Mouse (Mus musculus): ENCODE results near the gene Med27.

Gene Med27

DNA sequence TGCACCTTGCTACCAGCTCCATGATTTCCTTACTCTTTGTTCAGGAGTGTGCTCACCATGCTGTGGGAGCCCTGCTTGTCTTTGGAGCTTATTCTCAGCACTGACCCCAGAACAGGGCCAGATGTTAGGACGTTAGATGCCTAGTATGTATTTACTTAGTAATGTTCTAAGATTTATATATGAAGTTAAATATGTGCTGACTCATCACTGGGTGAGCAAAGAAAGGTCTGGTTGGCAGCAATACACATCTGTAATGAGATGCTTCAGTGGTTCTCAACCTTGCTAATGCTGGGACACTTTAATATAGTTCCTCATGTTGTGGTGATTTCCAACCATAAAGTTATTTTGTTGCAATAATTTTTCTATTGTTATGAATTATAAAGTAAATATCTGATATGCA lies 45.4 kb downstream of the Med27 start:
- CTCF ChIA-PET = no interaction called here

DNA sequence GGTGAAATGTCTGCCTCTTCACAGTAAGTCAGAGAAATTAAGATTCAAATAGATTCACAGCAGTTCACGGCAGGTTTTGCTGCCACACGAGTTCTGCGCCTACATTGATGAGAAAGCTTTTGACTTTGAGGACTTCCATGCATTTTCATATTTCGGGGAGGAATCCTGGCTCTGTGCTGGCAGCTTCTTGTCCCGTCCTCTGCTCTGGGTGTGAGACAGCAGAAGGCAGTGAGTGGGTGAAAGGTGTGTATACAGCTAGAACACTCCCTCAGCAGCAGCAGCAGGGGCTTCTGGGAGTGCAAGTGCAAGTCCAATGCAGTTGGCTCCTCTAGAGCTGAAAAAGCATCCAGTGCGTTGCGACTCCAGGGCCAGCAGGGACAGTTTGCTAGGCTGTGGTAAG lies 53.6 kb downstream of the Med27 start:
- CTCF ChIA-PET = no interaction called here

DNA sequence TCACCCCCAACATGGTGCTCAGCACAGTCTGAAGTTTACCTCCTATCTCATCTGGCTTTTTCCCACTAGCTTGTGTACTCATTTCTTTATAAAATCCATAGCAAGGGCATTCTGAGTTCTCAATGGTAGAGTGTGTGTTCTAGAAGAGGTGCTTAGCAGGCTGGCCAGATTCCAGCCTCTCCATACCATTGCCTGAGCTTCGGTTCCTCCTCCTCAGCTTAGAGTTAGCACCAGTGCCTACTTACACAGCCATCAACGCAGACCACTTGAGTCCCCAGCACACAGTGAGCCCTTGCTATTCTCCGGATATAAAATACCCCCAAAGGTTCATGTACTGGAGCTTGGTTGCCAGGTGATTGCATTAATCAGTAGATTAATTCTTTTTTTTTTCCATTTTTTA lies 54.2 kb downstream of the Med27 start:
- CTCF ChIA-PET = no interaction called here

DNA sequence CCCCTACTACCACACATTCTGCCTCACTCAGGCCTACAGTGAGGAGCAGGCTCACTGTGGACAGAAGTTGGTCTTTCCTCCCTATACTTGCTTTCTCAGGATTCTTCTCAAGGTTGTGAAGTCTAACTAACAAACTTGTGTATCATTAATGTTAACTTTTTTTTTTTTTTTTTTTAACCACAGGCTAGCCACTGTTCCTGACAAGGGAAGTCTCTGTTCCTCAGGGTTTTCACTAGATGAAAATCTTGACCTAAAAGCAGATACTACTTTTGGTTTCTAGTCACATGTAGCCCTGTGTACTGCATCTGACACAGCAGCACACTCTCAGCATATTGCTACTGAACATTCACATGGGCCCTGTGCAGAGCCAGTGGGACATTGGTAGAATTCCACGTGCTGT lies 55.2 kb downstream of the Med27 start:
- CTCF ChIA-PET = no interaction called here

DNA sequence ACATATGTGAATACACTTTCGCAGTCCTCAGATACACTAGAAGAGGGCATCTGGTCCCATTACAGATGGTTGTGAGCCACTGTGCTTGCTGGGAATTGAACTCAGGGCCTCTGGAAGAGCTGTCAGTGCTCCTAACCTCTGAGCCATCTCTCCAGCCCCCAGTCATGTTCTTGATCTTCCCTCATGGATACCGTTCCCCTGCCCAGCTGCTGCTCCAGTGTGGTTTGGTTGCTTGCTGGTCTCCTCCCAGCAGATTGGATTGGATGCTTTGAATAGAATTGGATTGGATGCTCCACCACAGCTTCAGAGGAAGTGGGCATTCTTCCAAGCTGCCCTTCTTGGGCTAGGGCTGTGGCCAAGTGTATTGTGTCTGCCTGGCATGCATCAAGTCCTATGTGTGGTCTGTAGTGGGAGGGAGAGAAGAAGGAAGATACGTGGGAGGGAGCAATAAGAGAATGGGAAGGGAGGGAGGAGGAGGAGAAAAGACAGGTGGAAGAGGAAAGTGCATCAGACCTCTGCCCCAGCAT lies 56.0 kb downstream of the Med27 start:
- CTCF ChIA-PET = no interaction called here

DNA sequence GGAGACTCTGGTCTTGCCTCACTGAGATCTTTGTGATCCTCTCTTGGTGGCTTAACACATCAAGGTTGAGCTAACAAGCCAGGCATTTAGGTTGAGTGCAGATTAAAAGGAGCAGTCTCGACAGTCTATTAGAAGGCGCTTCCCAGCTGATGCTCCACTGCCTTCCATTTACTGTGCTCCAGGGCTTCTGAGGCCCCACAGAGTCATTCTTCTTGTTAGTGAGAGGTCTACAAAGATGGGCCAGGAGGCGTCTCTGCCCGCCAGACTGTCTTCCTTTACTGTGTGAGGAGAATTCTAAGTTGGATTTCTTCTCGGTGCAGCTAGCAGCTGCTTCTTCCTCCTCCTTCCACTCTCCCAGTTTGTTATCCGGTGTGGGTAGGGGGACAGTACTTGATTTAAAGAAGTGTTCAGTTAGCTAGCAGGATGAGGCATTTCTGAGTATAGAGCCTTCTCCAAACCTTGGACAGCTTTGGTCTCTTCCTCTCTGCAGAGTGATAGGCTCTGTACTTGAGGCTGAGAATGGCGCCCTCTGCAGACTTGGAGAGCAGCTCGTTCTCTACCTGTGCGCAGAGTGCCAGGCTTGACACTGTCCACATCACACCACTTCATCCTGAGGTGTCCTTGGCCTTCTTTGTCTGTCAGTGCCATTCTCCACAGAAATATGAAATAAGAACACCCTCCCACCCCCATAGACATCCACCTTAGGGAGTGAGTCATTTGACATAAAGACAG lies 57.3 kb downstream of the Med27 start:
- CTCF ChIA-PET = interaction anchor here (0.7 kb wide), 1 partner anchor 99 kb away, joined by 3 read pairs; no protein-coding TSS in a partner anchor

DNA sequence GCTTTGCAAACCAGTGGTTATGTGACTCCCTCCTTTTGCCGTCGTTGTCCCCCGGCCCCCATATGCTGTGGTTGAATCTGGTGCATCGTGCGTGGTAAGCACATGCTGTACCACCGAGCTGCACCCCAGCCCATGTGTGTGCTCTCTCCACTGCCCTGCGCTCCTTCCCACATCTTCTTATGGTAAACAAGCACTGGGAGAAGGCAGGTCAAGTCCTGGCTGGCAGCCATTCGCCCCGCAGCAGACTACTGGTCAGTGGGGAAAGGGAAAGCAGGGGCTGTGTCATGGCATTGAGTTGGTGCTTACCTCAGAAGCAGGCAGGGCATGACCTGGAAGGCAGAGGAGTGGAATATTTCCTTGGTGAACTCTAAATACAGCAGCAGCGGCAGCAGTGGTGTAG lies 58.3 kb downstream of the Med27 start:
- CTCF ChIA-PET = interaction anchor here (0.7 kb wide), 1 partner anchor 100 kb away, joined by 3 read pairs; no protein-coding TSS in a partner anchor

DNA sequence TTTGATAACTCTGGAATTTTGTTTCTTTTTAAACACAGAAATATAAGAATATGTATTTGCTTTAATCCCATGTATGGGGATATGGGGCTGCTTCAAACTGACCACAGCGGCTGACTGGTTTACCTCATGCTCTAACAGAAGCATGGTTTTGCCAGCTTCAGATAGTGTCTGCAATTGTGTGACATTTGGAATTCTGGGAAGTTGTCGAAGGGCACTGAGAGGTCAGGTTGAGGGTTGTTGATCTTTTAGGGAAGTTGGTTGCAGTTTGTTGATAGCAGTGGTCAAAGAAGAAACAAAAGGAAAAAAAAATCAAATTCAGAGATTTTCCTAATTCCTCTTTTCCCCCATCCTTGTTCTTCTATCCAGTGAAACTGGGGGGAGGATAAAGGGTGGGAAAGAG lies 59.2 kb downstream of the Med27 start:
- CTCF ChIA-PET = no interaction called here

DNA sequence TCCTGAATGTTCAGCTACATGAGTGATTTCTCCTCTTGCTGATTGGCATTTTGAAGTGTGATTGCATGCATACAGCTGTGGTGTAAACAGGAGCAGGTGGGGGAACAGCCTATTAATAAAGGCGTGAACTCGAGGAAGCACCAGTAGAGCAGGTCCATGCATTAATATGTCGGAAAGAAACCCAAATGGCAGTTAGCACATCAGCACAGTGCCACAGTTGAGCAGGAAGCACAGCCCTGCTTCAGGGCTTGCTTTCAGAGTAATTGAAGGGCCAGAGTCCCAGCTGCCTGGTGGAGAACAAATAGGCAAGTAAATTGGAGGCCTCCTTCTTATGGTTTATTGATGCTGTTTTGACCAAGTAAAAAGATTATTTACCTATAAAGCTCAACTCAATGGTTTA lies 60.7 kb downstream of the Med27 start:
- CTCF ChIA-PET = interaction anchor here (0.7 kb wide), 1 partner anchor 19 kb away, joined by 3 read pairs; no protein-coding TSS in a partner anchor

DNA sequence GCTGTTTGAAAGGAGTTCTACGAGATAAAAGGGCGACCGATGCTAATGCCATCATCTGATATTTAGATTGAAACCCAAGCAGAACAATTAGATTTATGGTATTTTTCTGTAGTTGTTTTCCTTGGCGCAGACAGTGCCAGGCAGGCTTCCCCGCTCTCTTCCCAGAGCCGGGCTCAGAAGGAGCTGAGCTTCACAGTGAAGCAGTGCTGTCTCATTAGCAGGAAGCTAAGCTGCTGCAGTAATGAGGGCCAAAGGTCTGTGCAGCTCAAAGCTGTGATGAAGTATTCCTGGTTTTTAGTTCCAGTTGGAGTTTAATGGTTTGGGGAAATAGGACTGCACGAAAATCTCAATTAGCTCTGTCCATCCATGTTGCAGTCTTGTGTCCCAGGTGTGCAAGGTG lies 61.1 kb downstream of the Med27 start:
- CTCF ChIA-PET = interaction anchor here (0.7 kb wide), 1 partner anchor 19 kb away, joined by 3 read pairs; no protein-coding TSS in a partner anchor

DNA sequence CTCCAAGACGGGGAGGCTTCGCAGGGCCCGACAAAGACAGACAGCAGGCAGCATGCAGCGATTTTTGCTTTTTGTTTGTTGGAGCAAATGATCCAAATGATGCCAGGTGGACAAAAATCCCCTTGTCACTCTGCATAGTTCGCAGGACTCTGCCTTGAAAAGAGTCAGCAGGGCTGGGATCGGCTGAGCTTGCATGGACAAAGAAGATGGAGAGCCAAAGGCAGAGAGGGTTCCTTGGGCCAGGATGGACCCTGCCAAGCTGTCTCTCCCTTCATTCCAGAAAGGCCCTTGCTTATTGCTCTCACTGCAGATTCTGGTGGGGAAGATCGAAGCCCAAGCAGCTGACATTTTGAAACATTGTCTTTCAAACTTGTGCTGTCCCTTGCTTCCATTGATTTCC lies 64.3 kb downstream of the Med27 start:
- CTCF ChIA-PET = no interaction called here

DNA sequence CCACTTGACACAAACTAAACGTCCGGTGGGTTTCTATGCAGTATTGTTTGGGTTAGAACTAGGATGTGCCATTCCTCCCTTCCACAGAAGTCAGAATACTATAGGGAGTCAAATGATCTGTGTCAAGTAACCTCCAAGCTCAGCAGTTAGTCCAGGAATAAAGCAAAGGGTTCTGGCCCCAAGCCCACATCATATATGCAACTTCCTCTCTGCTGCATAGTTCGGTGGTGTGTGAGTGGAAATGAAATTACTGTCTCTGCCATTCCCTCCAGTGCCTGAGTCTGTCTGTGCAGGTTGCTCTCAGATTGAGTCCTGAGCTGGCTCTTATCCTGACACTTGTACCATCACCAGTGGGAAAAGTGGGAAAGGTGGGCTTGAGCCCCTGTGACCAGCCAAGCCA lies 65.8 kb downstream of the Med27 start:
- CTCF ChIA-PET = no interaction called here

DNA sequence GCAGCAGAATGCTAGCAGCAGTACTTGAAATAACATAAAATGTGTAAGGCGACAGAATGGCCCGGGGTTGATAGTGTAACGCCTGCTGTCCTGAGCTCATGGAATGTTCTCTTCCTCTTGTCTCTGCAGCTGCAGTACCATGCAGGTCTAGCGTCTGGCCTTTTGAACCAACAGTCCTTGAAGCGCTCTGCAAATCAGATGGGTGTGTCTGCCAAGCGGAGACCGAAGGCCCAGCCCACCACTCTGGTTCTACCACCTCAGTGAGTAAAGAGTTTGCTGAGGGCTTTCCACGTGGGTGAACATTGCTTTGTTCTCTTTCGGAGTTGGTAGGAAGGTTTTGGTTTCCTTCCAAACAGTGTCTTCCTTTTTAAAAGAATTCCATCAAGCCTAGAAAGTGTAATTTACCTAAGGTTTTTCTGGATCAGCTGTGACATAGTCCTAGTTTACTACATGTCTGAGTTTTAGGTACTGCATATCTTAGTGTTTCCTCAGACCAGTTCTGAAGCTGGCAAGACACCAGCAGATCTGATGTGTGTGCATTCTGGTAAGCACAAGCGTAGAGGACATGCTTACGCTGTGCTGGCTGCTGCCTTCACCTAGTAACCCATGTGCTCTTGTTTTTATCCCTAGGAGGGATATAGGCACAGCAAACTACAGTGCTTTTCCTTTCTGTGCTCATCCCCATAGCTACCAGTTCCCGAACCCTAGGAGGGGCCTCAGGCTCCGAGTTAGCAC lies 66.8 kb downstream of the Med27 start:
- CTCF ChIA-PET = interaction anchor here (0.6 kb wide), 1 partner anchor 112 kb away, joined by 12 read pairs; no protein-coding TSS in a partner anchor

DNA sequence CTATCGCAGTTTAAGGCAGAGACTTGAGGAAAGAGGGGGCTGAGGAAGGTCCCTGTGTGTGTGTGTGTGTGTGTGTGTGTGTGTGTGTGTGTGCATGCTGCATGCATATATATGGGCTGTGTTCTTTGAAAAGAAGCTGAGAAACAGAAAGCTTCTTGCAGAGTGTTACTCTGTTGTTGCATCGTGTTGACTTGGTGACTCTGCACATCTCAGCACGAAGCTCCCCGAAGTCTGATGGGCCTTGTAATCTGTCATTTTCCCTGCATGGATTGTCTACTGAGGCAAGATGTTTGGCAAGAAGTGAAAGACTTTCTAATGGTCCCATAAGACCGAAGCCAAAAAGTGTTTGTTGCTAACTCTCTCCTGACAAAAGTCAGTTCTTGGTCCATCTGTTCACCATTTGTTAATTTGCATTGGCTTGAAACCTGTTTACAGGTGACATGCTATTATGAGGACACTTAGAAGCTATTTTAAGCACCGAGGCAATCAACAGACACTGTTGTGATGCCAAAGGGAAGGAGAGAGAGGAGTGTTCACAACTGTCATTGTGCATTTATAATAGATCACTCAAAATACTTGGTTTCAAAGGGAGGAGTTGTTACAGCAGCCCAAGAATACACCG lies 68.3 kb downstream of the Med27 start:
- CTCF ChIA-PET = interaction anchor here (0.7 kb wide), 1 partner anchor 164 kb away, joined by 9 read pairs; no protein-coding TSS in a partner anchor

DNA sequence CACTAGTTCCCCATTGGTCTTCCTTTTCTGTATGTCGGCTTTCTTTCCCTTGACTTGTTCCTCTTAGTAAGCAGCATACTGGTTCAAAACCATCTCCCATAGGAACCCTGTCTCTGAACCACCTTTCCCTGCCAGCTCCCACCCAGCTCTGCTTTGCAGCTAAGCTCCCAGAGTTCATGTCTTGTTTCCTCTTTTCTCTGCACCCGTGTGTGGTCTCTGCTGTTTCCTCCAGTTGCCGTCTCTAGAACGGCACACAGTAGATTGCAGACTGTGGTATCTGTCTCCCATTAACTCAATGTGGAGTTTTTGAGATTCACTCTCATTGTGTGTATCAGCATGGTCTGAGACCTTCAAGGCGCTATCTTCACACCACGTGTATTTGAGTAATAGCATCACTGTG lies 71.9 kb downstream of the Med27 start:
- CTCF ChIA-PET = no interaction called here

DNA sequence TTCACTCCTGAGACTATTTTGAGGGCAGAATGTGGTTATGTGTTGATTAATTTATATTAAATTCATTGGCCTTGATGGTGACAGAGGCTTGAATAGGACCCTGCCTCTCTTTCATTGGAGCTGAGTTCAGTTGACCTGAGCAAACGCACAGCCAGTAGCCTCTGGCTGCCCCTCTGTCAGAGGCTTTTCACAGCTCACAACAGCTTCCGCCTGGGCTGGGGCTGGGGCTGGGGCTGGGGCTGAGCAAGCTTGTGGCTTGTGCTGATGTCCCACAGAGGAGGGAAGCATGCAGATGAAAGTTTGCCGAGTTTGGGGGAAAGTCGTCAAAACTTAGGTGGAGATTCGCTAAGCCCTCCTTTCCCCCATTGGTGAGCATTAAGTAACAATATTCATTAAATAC lies 72.8 kb downstream of the Med27 start:
- CTCF ChIA-PET = no interaction called here

DNA sequence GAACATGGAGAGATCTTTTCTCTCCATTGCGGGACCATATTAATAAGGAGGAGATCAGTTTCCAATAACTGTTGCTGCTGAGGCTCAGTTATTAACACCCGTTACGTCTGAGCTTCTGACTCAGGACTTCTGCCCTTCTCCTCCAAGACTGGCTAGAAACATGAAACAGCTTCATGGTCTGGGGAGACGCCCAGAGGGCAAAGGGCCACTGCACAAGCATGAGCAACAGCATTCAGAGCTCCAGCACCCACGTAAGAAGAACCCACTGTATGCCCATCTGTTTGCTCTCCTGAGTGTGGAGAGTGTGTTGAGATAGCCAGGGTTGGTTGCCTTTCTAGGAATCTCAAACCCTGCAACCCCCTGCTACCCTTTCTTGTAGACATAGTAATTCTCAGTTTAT lies 73.3 kb downstream of the Med27 start:
- CTCF ChIA-PET = no interaction called here

DNA sequence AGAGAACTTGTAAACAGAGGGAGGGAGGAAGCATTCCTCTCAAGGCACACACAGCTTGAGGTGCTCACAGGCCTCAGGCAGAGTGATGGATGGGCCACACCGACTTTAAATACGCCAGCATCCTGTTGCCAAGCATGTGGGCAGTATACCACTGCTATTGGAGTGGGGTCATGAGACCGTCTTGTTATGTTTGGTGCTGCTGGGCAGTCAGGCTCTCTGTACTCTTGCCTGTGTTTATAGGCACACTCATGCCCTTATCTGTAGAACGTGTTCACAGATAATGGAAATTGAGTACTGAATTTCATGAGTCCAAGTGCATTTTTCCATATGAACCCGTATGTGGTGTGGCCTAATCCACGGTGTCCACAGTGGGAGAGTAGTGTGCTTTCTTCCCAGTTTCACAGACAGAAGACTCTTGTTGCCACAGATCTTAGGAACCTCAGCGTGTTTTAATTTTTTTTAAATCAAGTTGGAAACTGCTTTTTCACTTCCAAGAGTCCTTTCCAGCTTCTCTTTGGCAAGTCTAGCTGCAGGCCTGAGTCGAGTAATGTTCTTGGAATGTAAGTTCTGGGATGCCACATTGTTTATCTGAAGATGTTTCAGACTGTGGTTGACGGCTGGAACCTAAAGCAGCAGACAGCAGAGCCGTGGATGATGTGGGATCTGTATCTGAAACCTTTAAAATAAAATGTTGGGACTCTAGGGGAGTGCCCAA lies 75.7 kb downstream of the Med27 start:
- CTCF ChIA-PET = no interaction called here

DNA sequence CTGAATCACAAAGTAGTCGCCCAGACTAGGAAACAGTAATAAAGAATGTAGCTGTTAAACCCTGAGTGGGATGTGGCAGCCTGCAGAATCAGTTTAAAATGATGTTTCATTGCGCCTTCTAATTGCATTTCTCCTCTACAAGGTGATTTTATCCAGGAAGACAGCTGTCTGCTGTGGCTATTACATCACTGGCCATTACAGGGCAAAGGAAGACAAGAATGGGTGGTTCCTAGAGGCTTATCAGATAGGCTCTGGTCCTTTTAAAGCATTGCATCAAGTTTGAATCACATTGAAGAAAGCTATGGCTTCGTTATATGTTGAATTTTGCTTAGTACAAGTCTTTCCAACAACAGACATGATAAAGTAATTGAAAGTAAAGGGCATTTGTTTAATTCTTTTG lies 76.4 kb downstream of the Med27 start:
- CTCF ChIA-PET = no interaction called here

DNA sequence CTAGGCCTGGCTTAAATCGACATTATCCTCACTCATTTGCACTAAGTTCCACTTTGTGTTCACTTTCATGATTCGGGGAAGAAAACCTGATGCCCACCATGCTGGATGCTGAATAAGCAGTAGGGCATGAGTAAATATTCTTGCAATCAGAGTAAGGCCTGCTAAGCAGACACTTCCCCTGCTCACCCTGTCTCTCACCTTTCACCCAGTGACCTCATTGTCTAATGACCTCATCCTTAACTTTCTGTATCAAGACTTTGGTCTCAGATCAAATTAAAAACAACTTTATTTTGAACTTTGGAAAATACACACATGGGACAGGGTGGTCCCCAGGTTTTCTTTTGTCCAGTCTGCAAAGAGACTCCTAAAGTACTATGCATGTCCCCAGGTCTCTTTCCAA lies 78.8 kb downstream of the Med27 start:
- CTCF ChIA-PET = no interaction called here

DNA sequence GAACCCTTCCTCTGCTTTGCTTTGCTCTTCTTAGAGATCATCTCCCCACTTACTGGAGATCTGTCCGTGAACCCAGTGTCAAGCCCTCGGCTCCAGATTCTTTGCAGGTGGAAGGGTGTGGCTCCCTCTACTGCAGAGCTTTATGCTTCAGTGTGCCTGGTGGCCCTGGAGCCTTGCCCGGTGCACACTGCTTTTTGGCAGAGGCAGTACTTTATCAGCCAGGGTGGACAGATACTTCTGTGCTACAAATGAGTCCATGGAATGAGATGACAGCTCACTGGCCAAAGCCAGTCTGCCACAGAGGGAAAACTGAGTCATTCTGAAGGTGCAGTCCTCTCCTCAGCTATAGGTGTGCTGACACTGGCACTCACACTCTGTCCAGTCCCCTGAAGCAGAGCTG lies 80.1 kb downstream of the Med27 start:
- CTCF ChIA-PET = no interaction called here

DNA sequence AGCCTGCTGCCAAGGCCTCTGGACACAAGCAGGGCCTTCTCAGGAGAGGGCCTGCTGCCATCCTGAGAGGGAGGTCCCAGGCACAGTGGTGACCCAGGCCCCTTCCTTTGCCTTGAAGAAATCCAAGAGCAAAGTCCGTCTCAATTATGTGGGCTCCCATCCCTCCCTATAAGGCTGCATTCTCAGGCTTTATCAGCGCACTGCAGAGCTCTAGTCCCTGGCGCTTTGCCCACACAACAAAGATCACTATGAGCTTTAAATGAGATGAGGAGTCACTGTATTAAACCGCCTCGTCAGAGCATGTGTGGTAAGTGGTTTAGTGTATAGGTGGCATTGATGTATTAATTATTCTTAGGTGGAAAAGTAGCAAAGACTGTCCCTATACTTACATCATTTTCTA lies 85.9 kb downstream of the Med27 start:
- CTCF ChIA-PET = interaction anchor here (0.7 kb wide), 1 partner anchor 1334 kb away, joined by 4 read pairs; no protein-coding TSS in a partner anchor

All from spleen, embryonic (tissue).